Mouse (Mus musculus) lung, embryonic 14.5 days (tissue): ENCODE results near the gene Nectin2. TPM values are rescaled to one million over a fixed set of nuclear protein-coding genes. Genes with fewer than 3 reads are reported as not detected.

Experiments
- ATAC-seq: fragments of 200-750 bp; cut with Nextera tagmentation; 2 replicates; pipeline ENCODE4 v1.8.0; 2017; ENCODE audit warnings: mild to moderate bottlenecking, moderate TSS enrichment, moderate library complexity; ENCODE audit not compliant: insufficient read depth
- DNase-seq: peaks from one replicate; pipeline ENCODE4 v3.0.0-alpha.2; 2015
- H3K27ac ChIP-seq: fragments of 300-500 bp; sonication (generic); 2 replicates; pipeline ENCODE4 v1.5.1; 2014; ENCODE audit warnings: low read depth, mild to moderate bottlenecking, moderate library complexity
- H3K27me3 ChIP-seq: fragments of 300-500 bp; sonication (generic); 2 replicates; pipeline ENCODE4 v1.6.1; 2014; ENCODE audit warnings: low read length, control low read depth; ENCODE audit not compliant: insufficient read depth
- H3K36me3 ChIP-seq: fragments of 300-500 bp; sonication (generic); 2 replicates; pipeline ENCODE4 v1.6.1; 2014; ENCODE audit warnings: control low read depth; ENCODE audit not compliant: insufficient read depth
- H3K4me1 ChIP-seq: fragments of 300-500 bp; sonication (generic); 2 replicates; pipeline ENCODE4 v1.6.1; 2014; ENCODE audit warnings: antibody characterized with exemption, control low read depth; ENCODE audit not compliant: insufficient read depth
- H3K4me2 ChIP-seq: fragments of 300-500 bp; sonication (generic); 2 replicates; pipeline ENCODE4 v1.6.1; 2014; ENCODE audit warnings: mild to moderate bottlenecking
- H3K4me3 ChIP-seq: fragments of 300-500 bp; sonication (generic); 2 replicates; pipeline ENCODE4 v1.5.1; 2014; ENCODE audit warnings: low read depth, low read length
- H3K9ac ChIP-seq: fragments of 300-500 bp; sonication (generic); 2 replicates; pipeline ENCODE4 v1.6.1; 2014
- H3K9me3 ChIP-seq: fragments of 300-500 bp; sonication (generic); 2 replicates; pipeline ENCODE4 v1.6.1; 2016; ENCODE audit warnings: low read depth, low read length, control low read depth
- CTCF ChIP-seq: IDR thresholded peaks from 2 replicates; pipeline ENCODE4 v1.5.1; 2016; ENCODE audit warnings: antibody characterized with exemption, low read depth
- WGBS: fragments of 180-500 bp; shearing (Covaris S2); extraction: QIAGEN DNeasy Blood & Tissue Kit; methylation state at CpG from one replicate; pipeline ENCODE4 v1.1.7; 2014; 5-methylcytosine and 5-hydroxymethylcytosine counted together
- polyA plus RNA-seq: library from polyadenylated mRNA; unstranded; fragments of >200 nt; fragmentation: Nextera tagmentation; extraction: Ambion mirVana; gene quantifications from 2 replicates; pipeline ENCODE4 v1.2.1, GENCODE M21; 2014

Gene Nectin2
- polyA plus RNA-seq, 1 experiment from 2014 or later: 125 TPM

DNA sequence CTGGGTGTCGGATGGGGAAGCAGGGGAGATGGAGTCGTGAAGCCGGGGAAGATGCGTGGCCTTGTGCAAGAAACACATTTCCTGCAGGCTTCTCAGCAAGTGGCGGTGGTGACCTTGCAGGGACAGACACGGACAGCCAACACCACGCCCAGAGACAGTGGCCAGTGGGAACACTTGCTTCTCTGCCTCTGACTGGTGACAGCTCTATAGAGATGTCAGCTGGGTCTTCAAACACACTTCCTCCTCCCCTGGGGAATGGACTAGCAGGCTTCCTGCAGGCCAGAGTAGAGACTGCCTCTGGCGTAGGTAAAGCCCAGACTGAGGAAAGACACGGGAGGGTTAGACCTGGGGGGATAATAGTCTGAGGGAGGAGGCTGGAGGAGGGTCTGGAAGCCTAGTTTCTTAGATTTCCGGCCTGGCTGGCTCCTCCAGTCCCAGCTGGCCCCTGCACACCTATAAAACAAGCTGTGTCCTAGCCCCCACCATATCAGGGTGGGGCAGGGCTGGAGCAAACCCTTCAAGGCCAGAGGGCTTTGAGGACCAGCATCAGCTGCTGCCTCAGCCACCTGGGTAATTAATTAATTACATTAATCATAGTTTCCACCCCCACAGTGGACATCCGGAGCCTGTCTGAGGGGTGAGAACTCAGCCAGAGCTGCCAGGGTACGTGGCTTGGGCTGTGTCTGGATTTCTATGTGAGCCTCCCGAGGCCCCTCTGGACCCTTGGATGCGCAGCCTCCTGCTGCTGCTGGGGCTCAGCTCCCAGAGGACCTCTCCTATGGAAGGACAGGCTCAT lies 5.5 kb downstream of the Nectin2 start:
- WGBS: 45% methylated on average over 14 of the region's 14 CpGs
- no peaks in the 10 kb centered on the region for H3K27me3 ChIP-seq
- peak overlapping the region; percentile 76 for H3K27ac ChIP-seq
- no peak overlapping the region for H3K9ac ChIP-seq
- DNase-seq (peak; percentile 57), ATAC-seq (no peak)
- H3K4me1 ChIP-seq: peaks cover 19% of the 10 kb centered on the region
- no peak for TF ChIP-seq CTCF
- no peak overlapping the region; the same call in 1 of the 2 replicates for H3K4me2 ChIP-seq
- H3K9me3 ChIP-seq: no peaks in the 10 kb centered on the region
- H3K4me3 ChIP-seq: no peak overlapping the region
- peaks cover 30% of the 10 kb centered on the region for H3K36me3 ChIP-seq

DNA sequence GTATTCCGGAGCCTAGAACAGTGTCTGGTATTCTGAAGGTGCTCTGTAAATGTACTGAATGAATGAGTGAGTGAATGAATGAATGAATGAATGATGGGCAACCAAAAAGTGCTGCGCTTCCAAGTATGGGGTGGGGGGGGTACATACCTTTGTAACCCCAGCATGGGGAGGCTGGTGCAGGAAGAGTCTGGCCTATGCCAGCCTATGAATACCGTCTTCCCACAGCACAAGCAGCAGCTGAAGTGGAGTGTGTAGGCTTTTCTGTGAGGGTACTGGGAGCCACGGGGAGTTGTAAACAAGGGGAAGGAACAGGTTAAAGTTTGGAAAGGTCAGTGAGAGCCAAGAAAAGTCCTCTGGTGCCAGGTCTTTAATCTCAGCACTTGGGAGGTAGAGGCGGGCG lies 6.5 kb downstream of the Nectin2 start:
- peaks cover 35% of the 10 kb centered on the region for H3K36me3 ChIP-seq
- no peak overlapping the region for H3K4me2 ChIP-seq
- H3K9ac ChIP-seq: no peak overlapping the region
- no peaks in the 10 kb centered on the region for H3K9me3 ChIP-seq
- H3K27ac ChIP-seq: no peak overlapping the region
- ATAC-seq (no peak), DNase-seq (no peak)
- WGBS: 74% methylated on average over 6 of the region's 6 CpGs
- no peak overlapping the region for H3K4me3 ChIP-seq
- TF ChIP-seq CTCF: no peak
- no peaks in the 10 kb centered on the region for H3K27me3 ChIP-seq
- peaks cover 19% of the 10 kb centered on the region for H3K4me1 ChIP-seq

DNA sequence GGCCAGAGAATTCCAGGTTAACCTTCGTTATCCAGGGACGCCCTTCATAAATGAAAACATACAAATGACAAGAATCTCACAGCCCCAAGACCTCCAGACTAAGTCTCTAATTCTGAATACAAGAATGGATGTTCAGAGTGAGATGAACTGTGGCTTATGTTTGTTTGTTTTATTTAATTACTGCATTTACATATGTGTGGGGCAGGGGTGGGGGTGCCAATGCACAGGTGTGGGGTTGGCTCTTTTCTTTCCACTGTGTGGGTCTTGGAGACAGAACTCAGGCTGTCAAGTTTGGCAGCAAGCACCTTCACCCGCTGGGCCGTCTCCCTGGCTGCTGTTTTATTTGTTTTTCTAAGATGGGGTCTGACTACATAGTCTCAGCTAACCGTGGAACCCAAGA lies 7.8 kb downstream of the Nectin2 start:
- Histone ChIP-seq H3K4me2 (no peak overlapping the region), H3K36me3 (peaks cover 44% of the 10 kb centered on the region), H3K9me3 (no peaks in the 10 kb centered on the region), H3K9ac (no peak overlapping the region), H3K4me3 (no peak overlapping the region), H3K27ac (no peak overlapping the region), H3K4me1 (peaks cover 15% of the 10 kb centered on the region), H3K27me3 (no peaks in the 10 kb centered on the region)
- no peak for DNase-seq
- ATAC-seq: no peak
- TF ChIP-seq CTCF: no peak
- 30% methylated on average over 5 of the region's 5 CpGs for WGBS

DNA sequence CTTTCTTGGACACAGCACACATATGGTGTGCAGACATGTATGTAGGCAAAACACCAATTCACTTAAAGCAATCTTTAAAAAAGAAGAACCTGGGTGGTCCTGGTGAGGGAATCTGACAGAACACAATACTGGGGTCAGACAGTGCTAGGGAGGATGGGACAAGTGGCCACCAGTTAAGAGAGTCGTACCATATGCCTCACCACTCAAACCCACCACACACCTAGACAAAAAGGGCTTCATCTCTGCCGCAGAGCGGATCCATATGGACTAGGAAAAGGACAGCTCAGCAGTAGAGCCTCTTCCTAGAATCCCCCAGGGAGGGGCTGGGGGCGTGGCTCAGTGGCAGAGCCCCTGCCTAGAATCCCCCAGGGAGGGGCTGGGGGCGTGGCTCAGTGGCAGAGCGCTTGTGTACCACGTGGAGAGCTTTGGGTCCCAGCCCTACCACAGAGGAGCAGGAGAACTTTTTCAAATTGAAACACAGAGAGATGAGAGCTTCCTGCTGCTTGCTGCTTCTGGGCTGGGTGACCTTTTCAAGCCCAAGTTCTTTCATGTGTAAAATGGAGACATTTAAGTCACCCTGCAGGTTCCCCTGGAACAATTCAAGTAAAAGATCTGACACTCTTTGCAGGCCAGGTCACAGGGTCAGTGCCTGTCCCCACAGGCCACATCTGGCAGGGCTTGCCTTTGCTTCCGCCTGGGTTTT lies 8.8 kb downstream of the Nectin2 start:
- H3K36me3 ChIP-seq: peaks cover 54% of the 10 kb centered on the region
- ATAC-seq (peak; percentile 64), DNase-seq (peak; percentile 63)
- peak overlapping the region; percentile 7; the same call in 1 of the 2 replicates for H3K4me2 ChIP-seq
- no peak for TF ChIP-seq CTCF
- H3K27ac ChIP-seq: peak overlapping the region; percentile 15; the same call in 1 of the 2 replicates
- 0 out of 2 replicates have a peak, but pooled peaks cover 6% of the 10 kb centered on the region for H3K4me1 ChIP-seq
- no peak overlapping the region for H3K4me3 ChIP-seq
- no peak overlapping the region for H3K9ac ChIP-seq
- no peaks in the 10 kb centered on the region for H3K27me3 ChIP-seq
- 18% methylated on average over 8 of the region's 8 CpGs for WGBS
- H3K9me3 ChIP-seq: no peaks in the 10 kb centered on the region

DNA sequence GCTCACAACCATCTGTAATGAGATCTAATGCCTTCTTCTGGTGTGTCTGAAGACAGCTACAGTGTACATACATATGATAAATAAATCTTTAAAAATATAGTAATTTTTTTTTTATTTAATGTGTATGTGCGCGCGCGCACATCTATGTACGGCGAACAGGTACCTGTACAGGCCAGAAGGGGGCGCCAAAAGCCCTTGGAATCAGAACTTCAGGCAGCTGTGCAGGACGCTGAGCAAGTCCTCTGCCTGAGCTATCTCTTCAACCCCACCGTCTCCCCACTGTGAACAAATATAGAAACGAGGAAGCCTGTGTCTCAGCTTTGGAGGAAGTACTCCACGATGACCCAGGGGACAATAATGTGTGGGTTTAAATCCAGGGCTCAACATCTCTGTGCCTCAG lies 10.0 kb downstream of the Nectin2 start:
- peaks cover 62% of the 10 kb centered on the region for H3K36me3 ChIP-seq
- WGBS: 83% methylated on average over 11 of the region's 11 CpGs

DNA sequence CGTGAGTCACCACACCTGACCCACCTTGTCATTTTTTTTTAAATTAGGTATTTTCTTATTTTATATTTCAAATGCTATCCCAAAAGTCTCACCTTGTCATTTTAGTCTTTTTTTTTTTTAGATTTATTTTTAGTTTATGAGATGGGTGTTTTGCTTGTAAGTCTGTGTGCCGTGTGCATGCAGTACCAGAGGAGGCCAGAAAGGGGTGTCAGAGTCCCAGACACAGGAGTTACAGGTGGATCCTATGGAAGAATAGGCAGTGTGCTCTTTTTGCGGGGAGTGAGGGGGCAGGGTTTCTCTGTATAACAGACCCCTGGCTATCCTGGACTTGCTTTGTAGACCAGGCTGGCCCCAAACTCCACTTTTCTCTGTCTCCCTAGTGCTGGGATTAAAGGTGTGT lies 11.5 kb downstream of the Nectin2 start:
- Histone ChIP-seq H3K27me3 (no peaks in the 10 kb centered on the region), H3K9me3 (no peaks in the 10 kb centered on the region), H3K9ac (no peak overlapping the region), H3K36me3 (peaks cover 70% of the 10 kb centered on the region), H3K4me3 (no peak overlapping the region), H3K27ac (no peak overlapping the region), H3K4me1 (0 out of 2 replicates have a peak, but pooled peaks cover 5% of the 10 kb centered on the region), H3K4me2 (no peak overlapping the region)
- DNase-seq (no peak), ATAC-seq (no peak)
- TF ChIP-seq CTCF: peak; percentile 49
- whole genome bisulfite sequencing: 86% methylated on average over 3 of the region's 3 CpGs

More for the DNA sequence above, 10.0 kb downstream of the Nectin2 start:
- Histone ChIP-seq H3K4me2 (no peak overlapping the region), H3K4me1 (0 out of 2 replicates have a peak, but pooled peaks cover 5% of the 10 kb centered on the region), H3K9me3 (no peaks in the 10 kb centered on the region), H3K27me3 (no peaks in the 10 kb centered on the region), H3K9ac (no peak overlapping the region), H3K27ac (no peak overlapping the region), H3K4me3 (no peak overlapping the region)
- ATAC-seq (no peak), DNase-seq (peak; percentile 20)
- TF ChIP-seq CTCF: peak; percentile 36
